ENCODE assay signal across 8 mouse cellular contexts in the genomic region with DNA sequence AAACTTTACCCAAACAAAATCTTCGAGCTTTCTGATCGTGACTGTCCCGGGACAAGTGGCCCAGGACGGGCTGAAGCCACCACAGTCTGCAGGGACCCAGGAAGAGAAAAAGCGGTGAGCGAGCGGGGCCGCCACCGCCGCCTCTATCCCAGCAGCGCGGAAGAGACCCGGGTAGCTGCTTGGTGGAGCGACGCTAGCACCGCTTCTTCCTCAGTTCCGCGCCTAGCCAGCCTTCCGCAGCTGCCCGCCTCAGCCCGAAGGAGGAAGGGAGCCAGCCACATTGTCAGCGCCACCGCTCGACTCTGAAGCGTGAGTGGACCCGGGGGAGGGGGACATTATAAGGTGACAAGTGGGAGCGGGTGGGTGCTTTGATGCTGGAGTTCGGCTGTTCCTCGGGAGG. TPM values are rescaled to one million over a fixed set of nuclear protein-coding genes. Genes with fewer than 3 reads are reported as not detected.
DNase-seq lines count a peak whose midpoint lies in the region; ATAC-seq and TF ChIP-seq lines count a peak whose summit lies in the region.

No protein-coding gene starts in this region.

- 0% methylated on average over 29 of the region's 29 CpGs for WGBS in forebrain, embryonic 16.5 days

- no peak for ATAC-seq in G1E (ENCODE audit: extremely low read depth, insufficient number of reproducible peaks, low FRiP score, poor library complexity, severe bottlenecking)
- peak; percentile 4; the same call in 1 of the 2 replicates for ATAC-seq in forebrain, embryonic 16.5 days
- peak; percentile 38 to 61 for ATAC-seq in hematopoietic stem cell, adult 5-6 weeks (replicated peaks in 1 of 2; ENCODE audit: insufficient read depth in 1 of 2, low FRiP score in 2 of 2, low TSS enrichment in 1 of 2, low read depth in 1 of 2, poor library complexity in 2 of 2, severe bottlenecking in 2 of 2)

- peak overlapping the region; percentile 96 for H3K27ac ChIP-seq in forebrain, embryonic 16.5 days (ENCODE audit: low read length)

- no peak for TF ChIP-seq CTCF in G1E (IDR thresholded peaks at IDR 0.05; ENCODE audit: low read depth, low read length)

- H3K36me3 ChIP-seq in G1E (replicated peaks), result peaks cover 28% of the 10 kb centered on the region
- H3K36me3 ChIP-seq in forebrain, embryonic 16.5 days (ENCODE audit: control insufficient read depth, insufficient read depth), result no peaks in the 10 kb centered on the region

- no peaks in the 10 kb centered on the region for H3K9me3 ChIP-seq in G1E (replicated peaks)
- no peaks in the 10 kb centered on the region for H3K9me3 ChIP-seq in forebrain, embryonic 16.5 days (ENCODE audit: control insufficient read depth, low read length)

- H3K9ac ChIP-seq in forebrain, embryonic 16.5 days (replicated peaks; ENCODE audit: low read depth, low read length), result peak overlapping the region; percentile 87

- H3K4me3 ChIP-seq in G1E (ENCODE audit: low read depth, low read length), result peak overlapping the region; percentile 95
- H3K4me3 ChIP-seq in forebrain, embryonic 16.5 days (replicated peaks; ENCODE audit: low read length), result peak overlapping the region; percentile 98

- H3K27me3 ChIP-seq in G1E (ENCODE audit: insufficient read depth, low read length), result no peaks in the 10 kb centered on the region
- no peaks in the 10 kb centered on the region for H3K27me3 ChIP-seq in forebrain, embryonic 16.5 days (replicated peaks; ENCODE audit: control insufficient read depth, insufficient read depth, low read length)

- DNase-seq in G1E (ENCODE audit: low spot score), result peak; percentile 19
- DNase-seq in c-Kit-positive CD71-positive TER-119-positive erythroid progenitor cells, embryonic 14.5 days (ENCODE audit: low spot score), result peak; percentile 46
- DNase-seq in layer of hippocampus, postnatal 14 days (ENCODE audit: low spot score in 2 of 2), result peak; percentile 28 to 32
- peak; percentile 51 for DNase-seq in lung, postnatal 14 days
- peak; percentile 55 for DNase-seq in retina, embryonic 14.5 days (ENCODE audit: low spot score)
- peak; percentile 82 for DNase-seq in thymus, postnatal 4 days

- peaks cover 39% of the 10 kb centered on the region for H3K4me1 ChIP-seq in G1E (ENCODE audit: insufficient read depth, low read depth, low read length)
- H3K4me1 ChIP-seq in forebrain, embryonic 16.5 days (replicated peaks; ENCODE audit: control insufficient read depth, insufficient read depth, low read length), result peaks cover 23% of the 10 kb centered on the region

- peak overlapping the region; percentile 99 for H3K4me2 ChIP-seq in forebrain, embryonic 16.5 days (ENCODE audit: low read length)

RNA-seq across cellular contexts. Expression of a gene that starts 0.4 kb away (rescaled TPM):
- 13.4 and 16.8 TPM in 2 replicates for total RNA-seq in G1E (2014; fragmentation: Nextera tagmentation)
- total RNA-seq in G1E (2017), result 24.0 and 27.5 TPM in 2 replicates
- 5.3 and 5.8 TPM in 2 replicates for polyA plus RNA-seq in G1E (2012)
- 35.7 and 41.4 TPM in 2 replicates for polyA plus RNA-seq in forebrain, embryonic 16.5 days (2015; fragmentation: Nextera tagmentation; extraction: Ambion mirVana)
- 22.4 and 24.4 TPM in 2 replicates for total RNA-seq in hematopoietic stem cell, adult 5-6 weeks (2017)
- total RNA-seq in layer of hippocampus, postnatal 14 days (2021), result 100 to 1,000 TPM; 119 to 135 TPM

Comparison
In these comparisons a context has a peak if more than half of its experiments do, and no peak if none do; other contexts are left out.
1. DNase-seq: peak in every context shown above with its lines; median percentile 82 in thymus, postnatal 4 days; 55 in retina, embryonic 14.5 days; 51 in lung, postnatal 14 days; 46 in c-Kit-positive CD71-positive TER-119-positive erythroid progenitor cells, embryonic 14.5 days; 30 in layer of hippocampus, postnatal 14 days; 19 in G1E.